Mouse (Mus musculus) R1 (cell line): ENCODE measurements around the gene Mapk6.

Experiments used
- DNase-seq: peaks from one replicate; pipeline ENCODE4 v3.0.0-alpha.2; 2018; ENCODE audit warnings: low read depth, low spot score

Gene Mapk6

DNA sequence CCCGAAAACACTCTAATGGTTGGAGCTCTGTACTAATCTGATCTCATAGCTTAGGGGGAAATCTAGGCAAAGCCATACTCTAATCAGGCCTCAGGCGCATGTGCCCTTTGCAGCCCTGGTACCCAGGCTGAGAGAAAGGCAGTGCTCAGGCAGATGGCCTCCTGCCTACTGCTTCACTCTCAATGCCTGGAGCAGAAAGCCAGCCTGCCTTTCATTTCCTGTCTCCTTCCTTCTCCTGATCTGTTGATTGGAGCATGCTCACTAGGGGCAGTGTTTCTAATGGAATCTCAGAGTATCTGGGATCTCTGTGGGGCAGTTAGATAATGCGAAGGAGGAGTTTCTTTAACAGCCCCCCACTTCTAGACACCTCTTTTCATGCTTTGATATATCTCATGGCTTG lies 90.4 kb downstream of the Mapk6 start:
- DNase-seq: peak; percentile 39
